Mouse (Mus musculus) midbrain, embryonic 15.5 days (tissue): ENCODE data around the gene Ndel1. TPM values are rescaled to one million over a fixed set of nuclear protein-coding genes. Genes with fewer than 3 reads are reported as not detected.

Experiments
- ATAC-seq: fragments of 200-750 bp; cut with Nextera tagmentation; replicated peaks from 2 replicates; pipeline ENCODE4 v1.8.0; 2017; ENCODE audit warnings: moderate TSS enrichment
- H3K27ac ChIP-seq: fragments of 300-500 bp; sonication (generic); 2 replicates; pipeline ENCODE4 v1.5.1; 2015; ENCODE audit warnings: mild to moderate bottlenecking, inconsistent platforms
- H3K27me3 ChIP-seq: fragments of 300-500 bp; sonication (generic); replicated peaks from 2 replicates; pipeline ENCODE4 v1.6.1; 2015; ENCODE audit warnings: inconsistent platforms
- H3K36me3 ChIP-seq: fragments of 300-500 bp; sonication (generic); replicated peaks from 2 replicates; pipeline ENCODE4 v1.6.1; 2015; ENCODE audit warnings: inconsistent platforms
- H3K4me1 ChIP-seq: fragments of 300-500 bp; sonication (generic); 2 replicates; pipeline ENCODE4 v1.6.1; 2015; ENCODE audit warnings: inconsistent platforms
- H3K4me2 ChIP-seq: fragments of 300-500 bp; sonication (generic); 2 replicates; pipeline ENCODE4 v1.6.1; 2015; ENCODE audit warnings: inconsistent platforms, mild to moderate bottlenecking, moderate library complexity
- H3K4me3 ChIP-seq: fragments of 300-500 bp; sonication (generic); 2 replicates; pipeline ENCODE4 v1.5.1; 2015; ENCODE audit warnings: mild to moderate bottlenecking, inconsistent platforms
- H3K9ac ChIP-seq: fragments of 300-500 bp; sonication (generic); 2 replicates; pipeline ENCODE4 v1.6.1; 2015; ENCODE audit warnings: mild to moderate bottlenecking, inconsistent platforms
- H3K9me3 ChIP-seq: fragments of 300-500 bp; sonication (generic); 2 replicates; pipeline ENCODE4 v1.6.1; 2016; ENCODE audit warnings: inconsistent platforms
- WGBS: fragments of 180-500 bp; shearing (Covaris S2); methylation state at CpG from one replicate; pipeline ENCODE4 v1.1.7; 2015; ENCODE audit warnings: mixed read lengths; 5-methylcytosine and 5-hydroxymethylcytosine counted together
- polyA plus RNA-seq: library from polyadenylated mRNA; unstranded; fragments of >200 nt; fragmentation: Nextera tagmentation; extraction: Ambion mirVana; gene quantifications from 2 replicates; pipeline ENCODE4 v1.2.1, GENCODE M21; 2015

The Ndel1 gene
- polyA plus RNA-seq: 105 and 108 TPM in 2 replicates

DNA sequence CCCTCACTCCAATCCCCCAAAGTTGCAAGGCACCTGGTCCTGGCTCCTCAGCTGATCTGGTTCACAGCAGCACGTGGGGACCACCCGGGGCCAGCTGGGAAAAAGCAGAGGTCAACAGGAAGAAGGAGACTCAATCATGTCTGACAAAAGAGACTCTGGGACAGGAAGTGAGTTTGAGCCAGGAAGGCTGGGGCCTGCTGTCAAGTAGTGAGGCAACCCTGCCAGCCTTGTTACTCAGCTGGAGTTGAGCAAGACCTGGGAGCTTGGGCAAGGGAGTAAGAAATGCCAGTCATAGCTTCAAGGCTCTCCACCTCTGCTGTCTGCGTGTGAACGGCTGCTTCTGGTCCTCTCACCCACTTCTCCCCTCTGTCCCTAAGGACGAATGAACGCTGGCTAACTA is at the start of gene Ndel1:
TSS of gene Ndel1 (minus strand) at position 111 of the 400 bp plus-strand sequence.
- no peaks in the 10 kb centered on the region for H3K9me3 ChIP-seq
- H3K4me3 ChIP-seq: no peak within 1 kb of the TSS
- 69% methylated on average over 6 of the region's 6 CpGs for WGBS
- H3K9ac ChIP-seq: no peak within 1 kb of the TSS
- H3K4me1 ChIP-seq: no peaks in the 10 kb centered on the region
- no peaks in the 10 kb centered on the region for H3K36me3 ChIP-seq
- H3K27ac ChIP-seq: no peak within 1 kb of the TSS
- H3K4me2 ChIP-seq: no peak within 1 kb of the TSS
- no peak for ATAC-seq
- no peaks in the 10 kb centered on the region for H3K27me3 ChIP-seq

GRCm38 (mm10) chr11:68914566-68914965 is 42.9 kb upstream of the Ndel1 start:
- Histone ChIP-seq H3K27ac (no peak overlapping the region), H3K4me3 (no peak overlapping the region), H3K4me2 (no peak overlapping the region), H3K4me1 (no peaks in the 10 kb centered on the region), H3K36me3 (no peaks in the 10 kb centered on the region), H3K9ac (no peak overlapping the region), H3K27me3 (no peaks in the 10 kb centered on the region), H3K9me3 (no peaks in the 10 kb centered on the region)
- no peak for ATAC-seq
- WGBS: 93% methylated on average over 4 of the region's 4 CpGs

DNA sequence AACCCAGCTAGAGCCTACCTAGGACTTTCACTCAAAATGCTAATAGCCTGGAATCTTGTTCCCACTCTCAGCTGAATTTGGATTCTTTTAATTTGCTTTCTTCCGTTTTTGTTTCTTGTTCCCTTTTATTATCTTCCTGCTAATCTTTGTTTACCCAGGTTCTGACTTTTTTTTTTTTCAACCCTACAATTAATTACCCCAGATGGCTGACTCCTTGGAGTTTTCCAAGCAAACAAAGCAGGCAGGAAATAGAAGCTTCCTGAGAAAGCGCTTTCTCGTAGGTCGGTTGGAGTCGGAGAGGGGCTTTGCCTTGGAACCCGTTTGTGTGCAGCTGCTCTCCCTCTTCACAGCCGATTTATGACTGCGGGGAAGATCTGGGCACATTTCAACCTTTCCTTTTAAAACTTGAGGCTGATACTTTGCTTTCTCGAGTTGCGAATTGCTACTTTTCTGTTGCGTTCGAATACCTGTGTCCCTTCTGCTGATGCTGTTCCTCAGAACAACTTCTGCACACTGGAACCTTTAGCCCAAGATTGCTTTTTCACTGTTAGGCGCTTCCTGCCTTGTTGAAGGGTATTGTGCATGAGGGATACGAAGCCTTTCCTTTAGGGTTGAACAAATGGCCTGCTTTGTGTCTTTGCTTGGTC is 40.0 kb upstream of the Ndel1 start:
- H3K36me3 ChIP-seq: peaks cover 3% of the 10 kb centered on the region; the same call in 1 of the 2 replicates
- no peak overlapping the region for H3K9ac ChIP-seq
- no peak overlapping the region for H3K4me3 ChIP-seq
- ATAC-seq: no peak
- H3K27me3 ChIP-seq: no peaks in the 10 kb centered on the region
- H3K4me2 ChIP-seq: no peak overlapping the region
- H3K4me1 ChIP-seq: no peaks in the 10 kb centered on the region
- no peaks in the 10 kb centered on the region for H3K9me3 ChIP-seq
- H3K27ac ChIP-seq: no peak overlapping the region
- 66% methylated on average over 14 of the region's 14 CpGs for WGBS

DNA sequence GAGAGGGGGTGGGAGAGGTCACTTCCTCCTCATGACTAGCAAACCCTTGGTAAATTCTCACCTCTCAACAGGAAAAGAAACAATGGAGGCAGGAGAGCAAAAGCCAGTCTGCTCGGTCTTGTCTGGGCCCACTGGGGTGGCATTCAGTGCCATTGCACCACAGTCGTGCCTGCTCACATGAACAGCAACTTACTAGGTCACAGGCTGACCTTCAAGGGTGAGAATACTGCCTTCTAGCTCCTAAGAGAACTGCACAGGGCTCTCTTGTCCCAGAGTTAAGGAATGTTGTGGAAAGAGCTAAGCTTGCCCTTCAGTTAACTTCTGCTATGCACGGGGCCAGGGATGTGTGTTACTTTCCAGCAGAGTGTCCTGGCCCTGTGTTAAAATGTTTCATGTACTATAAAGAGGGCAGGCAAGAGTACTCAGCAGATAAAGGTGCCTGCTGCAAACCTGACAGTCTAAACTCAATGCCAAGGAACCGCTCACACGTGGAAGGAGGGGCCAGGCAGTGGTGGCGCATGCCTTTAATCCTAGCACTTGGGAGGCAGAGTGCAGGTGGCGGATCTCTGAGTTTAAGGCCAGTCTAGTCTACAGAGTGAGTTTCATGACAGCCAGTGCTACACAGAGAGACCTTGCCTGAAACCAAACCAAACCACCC is 37.3 kb upstream of the Ndel1 start:
- no peak overlapping the region for H3K27ac ChIP-seq
- WGBS: 42% methylated on average over 7 of the region's 7 CpGs
- peaks cover 26% of the 10 kb centered on the region for H3K36me3 ChIP-seq
- no peaks in the 10 kb centered on the region for H3K4me1 ChIP-seq
- H3K9ac ChIP-seq: no peak overlapping the region
- no peak overlapping the region for H3K4me3 ChIP-seq
- H3K4me2 ChIP-seq: no peak overlapping the region
- H3K9me3 ChIP-seq: no peaks in the 10 kb centered on the region
- ATAC-seq: no peak
- no peaks in the 10 kb centered on the region for H3K27me3 ChIP-seq

- H3K9me3 ChIP-seq: no peaks in the 10 kb centered on the region
- H3K27ac ChIP-seq: no peak overlapping the region
- peaks cover 10% of the 10 kb centered on the region for H3K4me1 ChIP-seq
- 81% methylated on average over 3 of the region's 3 CpGs for WGBS
- ATAC-seq: no peak
- no peak overlapping the region for H3K4me2 ChIP-seq
- no peak overlapping the region for H3K9ac ChIP-seq
- no peaks in the 10 kb centered on the region for H3K27me3 ChIP-seq
- H3K4me3 ChIP-seq: no peak overlapping the region
- H3K36me3 ChIP-seq: peaks cover 35% of the 10 kb centered on the region
Observed at GRCm38 (mm10) chr11:68907251-68907650, 35.6 kb upstream of the Ndel1 start.

DNA sequence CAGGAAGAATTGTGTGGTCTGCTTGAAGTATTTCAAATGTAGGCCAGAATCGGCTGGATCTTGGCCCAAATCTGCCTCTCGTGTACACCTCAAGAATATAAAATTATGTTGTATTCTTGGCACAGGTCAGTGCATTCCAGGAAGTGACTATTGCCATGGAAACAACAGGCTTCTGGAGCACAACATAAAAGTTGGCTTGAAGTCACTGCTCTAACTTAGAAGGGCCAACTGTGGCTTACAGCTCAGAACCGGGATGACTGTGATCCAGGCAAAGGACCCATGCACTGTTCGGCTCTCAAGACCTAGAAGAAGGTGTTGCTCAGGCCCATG is 34.8 kb upstream of the Ndel1 start:
- ATAC-seq: no peak

DNA sequence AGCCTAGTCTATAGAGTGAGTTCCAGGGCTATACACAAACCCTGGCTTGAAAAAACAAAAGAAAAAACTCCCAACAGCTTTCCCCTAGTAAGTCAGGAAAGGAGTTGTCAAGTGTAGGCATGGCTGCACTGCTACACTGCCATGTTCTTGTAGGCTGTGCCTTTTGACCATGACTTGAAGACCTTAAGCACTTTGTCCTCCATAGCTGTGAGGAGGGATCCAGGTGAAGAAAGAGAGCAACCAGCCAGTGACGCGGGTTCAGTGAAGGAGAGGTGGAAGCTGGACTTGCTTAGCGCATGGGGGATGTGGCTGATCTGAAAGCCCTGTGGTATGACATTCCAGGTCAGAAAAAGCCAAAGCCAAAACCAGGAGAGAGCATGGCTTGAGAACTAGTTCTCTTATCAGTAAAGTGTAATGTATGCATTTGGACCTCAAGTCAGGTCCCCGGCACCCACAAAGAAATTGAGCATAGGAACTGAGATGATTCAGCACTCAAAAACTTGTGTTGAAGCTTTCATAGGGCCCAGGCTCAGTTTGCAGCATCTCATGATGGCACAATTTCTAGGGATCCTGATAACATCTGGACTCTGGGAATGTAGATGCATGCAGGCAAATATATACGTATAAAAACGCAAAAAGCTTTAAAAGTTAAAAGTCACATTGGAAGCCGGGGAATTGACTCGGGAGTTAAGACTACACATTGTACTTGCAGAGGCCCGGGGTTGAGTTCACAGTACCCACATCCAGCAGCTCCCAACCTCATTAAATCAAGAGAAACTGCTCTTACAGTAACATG is 34.2 kb upstream of the Ndel1 start:
- Histone ChIP-seq H3K27me3 (no peaks in the 10 kb centered on the region), H3K9me3 (no peaks in the 10 kb centered on the region), H3K4me3 (no peak overlapping the region), H3K36me3 (peaks cover 35% of the 10 kb centered on the region), H3K4me2 (no peak overlapping the region), H3K9ac (no peak overlapping the region), H3K27ac (no peak overlapping the region), H3K4me1 (peaks cover 12% of the 10 kb centered on the region)
- 89% methylated on average over 9 of the region's 9 CpGs for WGBS
- ATAC-seq: no peak

More for the DNA sequence above, 34.8 kb upstream of the Ndel1 start:
- H3K27ac ChIP-seq: no peak overlapping the region
- H3K4me3 ChIP-seq: no peak overlapping the region
- H3K27me3 ChIP-seq: no peaks in the 10 kb centered on the region
- WGBS: 83% methylated on average over 4 of the region's 4 CpGs
- no peak overlapping the region for H3K4me2 ChIP-seq
- H3K4me1 ChIP-seq: peaks cover 10% of the 10 kb centered on the region
- H3K36me3 ChIP-seq: peaks cover 35% of the 10 kb centered on the region
- no peaks in the 10 kb centered on the region for H3K9me3 ChIP-seq
- H3K9ac ChIP-seq: no peak overlapping the region

DNA sequence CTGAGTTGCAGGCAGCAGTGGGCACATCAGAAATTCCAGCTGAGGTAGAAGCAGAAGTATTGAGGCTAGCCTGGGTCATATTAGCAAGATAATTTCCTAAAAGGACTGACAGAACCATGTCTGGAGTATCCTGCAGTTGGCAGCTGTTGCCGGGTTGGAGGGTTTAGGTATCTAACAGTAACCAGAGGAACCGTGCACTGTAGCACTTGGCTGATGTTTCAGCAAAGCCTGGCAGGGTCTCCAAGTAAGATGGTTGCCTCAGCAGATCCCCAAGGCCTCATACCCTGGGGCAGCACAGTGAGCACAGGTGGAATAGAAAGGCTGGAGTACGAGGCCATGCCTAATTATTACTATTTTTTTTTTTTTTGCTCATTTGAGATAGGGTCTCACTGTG is 33.5 kb upstream of the Ndel1 start:
- Histone ChIP-seq H3K9me3 (no peaks in the 10 kb centered on the region), H3K9ac (no peak overlapping the region), H3K27me3 (no peaks in the 10 kb centered on the region), H3K36me3 (peaks cover 35% of the 10 kb centered on the region), H3K4me1 (peaks cover 14% of the 10 kb centered on the region), H3K4me2 (no peak overlapping the region), H3K4me3 (no peak overlapping the region), H3K27ac (peak overlapping the region; percentile 29; the same call in 1 of the 2 replicates)
- no peak for ATAC-seq
- WGBS: 80% methylated on average over 3 of the region's 3 CpGs

DNA sequence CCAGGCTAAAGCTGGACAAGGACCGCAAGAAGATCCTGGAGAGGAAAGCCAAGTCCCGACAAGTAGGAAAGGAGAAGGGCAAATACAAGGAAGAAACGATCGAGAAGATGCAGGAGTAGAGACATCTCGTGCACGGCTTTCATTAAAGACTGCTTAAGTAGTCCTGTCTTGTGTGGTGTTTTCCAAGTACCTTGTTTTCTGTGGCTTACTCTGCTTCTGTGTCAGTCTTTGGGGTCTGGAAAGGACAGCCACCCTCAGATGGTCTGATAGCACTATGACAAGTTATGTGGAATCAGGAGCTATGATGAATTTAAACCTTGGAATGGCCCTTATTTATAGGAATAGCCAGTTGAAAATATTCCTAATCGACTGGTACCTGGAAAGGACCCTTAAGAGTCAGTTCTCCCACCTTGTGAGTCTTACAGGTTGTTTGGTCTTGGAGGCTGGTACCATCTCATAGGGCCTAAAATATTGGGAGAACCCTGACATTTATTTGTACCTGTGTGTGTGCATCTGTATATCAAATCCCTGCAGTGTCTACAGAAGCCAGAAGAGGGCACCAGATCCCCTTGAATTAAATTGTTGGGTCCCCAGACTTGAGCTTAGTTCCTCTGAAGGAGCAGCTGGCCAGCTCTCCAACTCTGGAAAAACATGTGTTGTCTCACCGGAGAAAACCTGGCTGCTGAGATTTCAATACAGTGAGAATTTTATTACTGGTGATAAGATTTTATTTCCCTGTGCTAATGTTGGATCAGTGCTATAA is 32.9 kb upstream of the Ndel1 start:
- ATAC-seq: no peak
- Histone ChIP-seq H3K9me3 (no peaks in the 10 kb centered on the region), H3K4me1 (peaks cover 14% of the 10 kb centered on the region), H3K4me3 (no peak overlapping the region), H3K36me3 (peaks cover 35% of the 10 kb centered on the region), H3K9ac (no peak overlapping the region), H3K4me2 (no peak overlapping the region), H3K27me3 (no peaks in the 10 kb centered on the region), H3K27ac (peak overlapping the region; percentile 29; the same call in 1 of the 2 replicates)
- WGBS: 86% methylated on average over 8 of the region's 8 CpGs

GRCm38 (mm10) chr11:68903775-68904174 is 32.1 kb upstream of the Ndel1 start:
- Histone ChIP-seq H3K36me3 (peaks cover 35% of the 10 kb centered on the region), H3K9me3 (no peaks in the 10 kb centered on the region), H3K4me2 (no peak overlapping the region), H3K4me1 (peaks cover 14% of the 10 kb centered on the region), H3K9ac (no peak overlapping the region), H3K27me3 (peaks cover 2% of the 10 kb centered on the region; the same call in 1 of the 2 replicates), H3K27ac (no peak overlapping the region), H3K4me3 (no peak overlapping the region)
- 94% methylated on average over 2 of the region's 2 CpGs for WGBS
- no peak for ATAC-seq

- ATAC-seq: no peak
- peak overlapping the region; percentile 98 for H3K9ac ChIP-seq
- H3K36me3 ChIP-seq: peaks cover 35% of the 10 kb centered on the region
- H3K4me3 ChIP-seq: peak overlapping the region; percentile 83
- WGBS: 91% methylated on average over 5 of the region's 5 CpGs
- H3K4me1 ChIP-seq: peaks cover 14% of the 10 kb centered on the region
- no peak overlapping the region for H3K27ac ChIP-seq
- H3K27me3 ChIP-seq: peaks cover 5% of the 10 kb centered on the region; the same call in 1 of the 2 replicates
- H3K9me3 ChIP-seq: no peaks in the 10 kb centered on the region
- H3K4me2 ChIP-seq: peak overlapping the region; percentile 64
Observed at GRCm38 (mm10) chr11:68902823-68903222, 31.2 kb upstream of the Ndel1 start.

GRCm38 (mm10) chr11:68902367-68902766 is 30.7 kb upstream of the Ndel1 start:
- Histone ChIP-seq H3K4me1 (peaks cover 14% of the 10 kb centered on the region), H3K36me3 (peaks cover 35% of the 10 kb centered on the region), H3K4me3 (peak overlapping the region; percentile 83), H3K27me3 (peaks cover 5% of the 10 kb centered on the region; the same call in 1 of the 2 replicates), H3K9ac (peak overlapping the region; percentile 98), H3K4me2 (peak overlapping the region; percentile 64), H3K9me3 (no peaks in the 10 kb centered on the region), H3K27ac (no peak overlapping the region)
- 7% methylated on average over 11 of the region's 11 CpGs for WGBS
- no peak for ATAC-seq
